Mouse (Mus musculus) neural tube, embryonic 14.5 days (tissue): Measurements from ENCODE around the gene Rnasel. TPM values are rescaled to one million over a fixed set of nuclear protein-coding genes. Genes with fewer than 3 reads are reported as not detected.
"Not testable (repeated sequence)": the region's sequence is repeated elsewhere in the genome, so short reads cannot be mapped to it uniquely, and the experiment has no call there.

Experiments used
- ATAC-seq: fragments of 200-750 bp; cut with Nextera tagmentation; 2 replicates; pipeline ENCODE4 v1.8.0; 2017; ENCODE audit warnings: low read depth, mild to moderate bottlenecking, moderate TSS enrichment, moderate library complexity
- H3K27ac ChIP-seq: fragments of 300-500 bp; sonication (generic); 2 replicates; pipeline ENCODE4 v1.5.1; 2014; ENCODE audit warnings: low read depth, mild to moderate bottlenecking, control low read depth, low read length, moderate library complexity, mixed read lengths
- H3K27me3 ChIP-seq: fragments of 300-500 bp; sonication (generic); 2 replicates; pipeline ENCODE4 v1.6.1; 2014; ENCODE audit warnings: low read length; ENCODE audit not compliant: control insufficient read depth, insufficient read depth
- H3K36me3 ChIP-seq: fragments of 300-500 bp; sonication (generic); 2 replicates; pipeline ENCODE4 v1.6.1; 2014; ENCODE audit warnings: low read length, mixed read lengths; ENCODE audit not compliant: control insufficient read depth, insufficient read depth
- H3K4me1 ChIP-seq: fragments of 300-500 bp; sonication (generic); 2 replicates; pipeline ENCODE4 v1.6.1; 2014; ENCODE audit warnings: low read length; ENCODE audit not compliant: control insufficient read depth, insufficient read depth
- H3K4me2 ChIP-seq: fragments of 300-500 bp; sonication (generic); 2 replicates; pipeline ENCODE4 v1.6.1; 2014; ENCODE audit warnings: mild to moderate bottlenecking, low read depth, low read length, control low read depth
- H3K4me3 ChIP-seq: fragments of 300-500 bp; sonication (generic); 2 replicates; pipeline ENCODE4 v1.5.1; 2014; ENCODE audit warnings: low read depth, low read length, control low read depth, mixed read lengths
- H3K9ac ChIP-seq: fragments of 300-500 bp; sonication (generic); replicated peaks from 2 replicates; pipeline ENCODE4 v1.6.1; 2014; ENCODE audit warnings: low read depth, mild to moderate bottlenecking, control low read depth, low read length, mixed read lengths
- H3K9me3 ChIP-seq: fragments of 300-500 bp; sonication (generic); 2 replicates; pipeline ENCODE4 v1.6.1; 2016; ENCODE audit warnings: low read length; ENCODE audit not compliant: control insufficient read depth
- WGBS: fragments of 180-500 bp; shearing (Covaris S2); extraction: QIAGEN DNeasy Blood & Tissue Kit; methylation state at CpG from one replicate; pipeline ENCODE4 v1.1.7; 2014; 5-methylcytosine and 5-hydroxymethylcytosine counted together
- polyA plus RNA-seq: library from polyadenylated mRNA; unstranded; fragments of >200 nt; fragmentation: Nextera tagmentation; extraction: Ambion mirVana; gene quantifications from 2 replicates; pipeline ENCODE4 v1.2.1, GENCODE M21; 2014

Rnasel gene
- polyA plus RNA-seq, 1 experiment from 2014 or later = 38.0 TPM

GRCm38 (mm10) chr1:153751763-153752301, 2.6 kb downstream of the Rnasel start:
- peak overlapping the region; percentile 40; the same call in 1 of the 2 replicates for H3K27ac ChIP-seq
- peak overlapping the region; percentile 44 for H3K4me2 ChIP-seq
- H3K4me3 ChIP-seq = peak overlapping the region; percentile 11; the same call in 1 of the 2 replicates
- ATAC-seq = no peak
- peaks cover 20% of the 10 kb centered on the region for H3K4me1 ChIP-seq
- 38% methylated on average over 13 of the region's 13 CpGs for WGBS
- no peaks in the 10 kb centered on the region; the same call in 1 of the 2 replicates for H3K36me3 ChIP-seq
- H3K9ac ChIP-seq = no peak overlapping the region; the same call in 1 of the 2 replicates
- no peaks in the 10 kb centered on the region for H3K9me3 ChIP-seq
- H3K27me3 ChIP-seq = no peaks in the 10 kb centered on the region

- Histone ChIP-seq H3K27me3 (no peaks in the 10 kb centered on the region), H3K4me2 (peak overlapping the region; percentile 44), H3K4me3 (peak overlapping the region; percentile 11; the same call in 1 of the 2 replicates), H3K9ac (no peak overlapping the region; the same call in 1 of the 2 replicates), H3K36me3 (no peaks in the 10 kb centered on the region; the same call in 1 of the 2 replicates), H3K9me3 (no peaks in the 10 kb centered on the region), H3K27ac (no peak overlapping the region), H3K4me1 (peaks cover 20% of the 10 kb centered on the region)
- no peak for ATAC-seq
- WGBS = 91% methylated on average over 6 of the region's 6 CpGs
Measured at GRCm38 (mm10) chr1:153752521-153752920, 3.3 kb downstream of the Rnasel start.

- ATAC-seq = no peak
- Histone ChIP-seq H3K4me1 (peaks cover 16% of the 10 kb centered on the region; the same call in 1 of the 2 replicates), H3K9ac (no peak overlapping the region), H3K9me3 (no peaks in the 10 kb centered on the region), H3K4me2 (no peak overlapping the region), H3K4me3 (no peak overlapping the region), H3K36me3 (peaks cover 9% of the 10 kb centered on the region), H3K27me3 (no peaks in the 10 kb centered on the region), H3K27ac (no peak overlapping the region)
- WGBS = 76% methylated on average over 25 of the region's 25 CpGs
Measured at GRCm38 (mm10) chr1:153753725-153754464, 4.7 kb downstream of the Rnasel start.

- H3K9me3 ChIP-seq = no peaks in the 10 kb centered on the region
- no peak overlapping the region for H3K4me2 ChIP-seq
- ATAC-seq = no peak
- H3K27ac ChIP-seq = no peak overlapping the region
- 89% methylated on average over 11 of the region's 11 CpGs for WGBS
- no peaks in the 10 kb centered on the region for H3K27me3 ChIP-seq
- peaks cover 16% of the 10 kb centered on the region; the same call in 1 of the 2 replicates for H3K36me3 ChIP-seq
- no peaks in the 10 kb centered on the region for H3K4me1 ChIP-seq
- no peak overlapping the region for H3K9ac ChIP-seq
- no peak overlapping the region for H3K4me3 ChIP-seq
Measured at GRCm38 (mm10) chr1:153764136-153764535, 14.9 kb downstream of the Rnasel start.

GRCm38 (mm10) chr1:153766298-153766697, 17.1 kb downstream of the Rnasel start:
- Histone ChIP-seq H3K4me1 (no peaks in the 10 kb centered on the region), H3K27me3 (no peaks in the 10 kb centered on the region)
- no peak for ATAC-seq

GRCm38 (mm10) chr1:153767281-153767680, 18.1 kb downstream of the Rnasel start:
- Histone ChIP-seq H3K9me3 (no peaks in the 10 kb centered on the region), H3K4me3 (no peak overlapping the region), H3K36me3 (peaks cover 1% of the 10 kb centered on the region; the same call in 1 of the 2 replicates), H3K4me1 (no peaks in the 10 kb centered on the region), H3K4me2 (no peak overlapping the region), H3K9ac (no peak overlapping the region), H3K27me3 (no peaks in the 10 kb centered on the region), H3K27ac (no peak overlapping the region)
- no peak for ATAC-seq
- 89% methylated on average over 1 of the region's 1 CpGs for WGBS

More at GRCm38 (mm10) chr1:153766298-153766697, 17.1 kb downstream of the Rnasel start:
- H3K9me3 ChIP-seq = no peaks in the 10 kb centered on the region
- no peak overlapping the region for H3K4me2 ChIP-seq
- no peak overlapping the region for H3K9ac ChIP-seq
- peaks cover 7% of the 10 kb centered on the region; the same call in 1 of the 2 replicates for H3K36me3 ChIP-seq
- no peak overlapping the region for H3K4me3 ChIP-seq
- no peak overlapping the region for H3K27ac ChIP-seq
- 54% methylated on average over 8 of the region's 8 CpGs for WGBS

GRCm38 (mm10) chr1:153768465-153768864, 19.2 kb downstream of the Rnasel start:
- Histone ChIP-seq H3K4me1 (no peaks in the 10 kb centered on the region), H3K36me3 (no peaks in the 10 kb centered on the region), H3K27me3 (no peaks in the 10 kb centered on the region), H3K9ac (no peak overlapping the region), H3K27ac (no peak overlapping the region), H3K4me3 (no peak overlapping the region), H3K4me2 (no peak overlapping the region), H3K9me3 (no peaks in the 10 kb centered on the region)
- ATAC-seq = no peak
- 82% methylated on average over 5 of the region's 5 CpGs for WGBS

- H3K4me3 ChIP-seq, H3K36me3 ChIP-seq, H3K9ac ChIP-seq, H3K9me3 ChIP-seq, ATAC-seq, H3K27me3 ChIP-seq, H3K4me2 ChIP-seq, H3K27ac ChIP-seq, H3K4me1 ChIP-seq: not testable (repeated sequence)
- WGBS = 66% methylated on average over 6 of the region's 6 CpGs
Measured at GRCm38 (mm10) chr1:153769571-153769970, 20.3 kb downstream of the Rnasel start.
